Mouse (Mus musculus) urinary bladder, postnatal 14 days (tissue): ENCODE results near the gene Syt3.

Experiments used
- DNase-seq: peaks from one replicate; pipeline ENCODE4 v3.0.0; 2021; ENCODE audit warnings: low spot score

Gene Syt3

DNA sequence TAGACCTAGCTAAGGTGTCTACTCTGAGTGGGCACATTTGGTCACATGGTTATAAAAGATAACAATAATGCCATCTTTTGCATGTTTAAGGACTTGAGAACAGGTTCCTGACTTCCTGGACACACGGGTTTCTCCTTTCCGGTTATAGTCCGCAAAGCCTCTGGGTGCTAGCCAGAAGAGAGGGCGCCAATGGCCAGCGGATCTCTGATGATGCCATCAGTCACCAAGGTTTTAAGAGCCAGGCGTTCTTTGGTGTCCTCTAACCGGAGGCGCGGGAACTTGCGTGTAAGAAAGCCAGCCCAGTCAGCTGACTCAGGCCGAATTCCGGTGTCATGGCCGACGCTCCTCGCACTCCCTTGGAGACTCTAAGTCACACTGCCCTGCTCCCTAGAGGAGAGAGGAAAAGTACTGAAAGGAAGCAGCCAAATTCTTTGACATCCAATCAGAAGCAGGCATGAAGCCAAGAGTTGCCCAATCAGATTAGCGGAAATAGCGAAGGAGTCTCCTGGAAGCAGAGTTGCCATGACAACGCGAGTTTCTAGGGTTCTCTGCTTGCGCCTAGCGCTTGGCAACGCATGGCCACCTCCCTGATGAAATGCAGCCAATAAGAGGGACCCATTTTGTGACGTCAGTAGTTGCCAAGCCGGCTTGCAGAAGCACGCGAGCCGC is 21.6 kb downstream of the Syt3 start:
- peak; percentile 89 for DNase-seq

DNA sequence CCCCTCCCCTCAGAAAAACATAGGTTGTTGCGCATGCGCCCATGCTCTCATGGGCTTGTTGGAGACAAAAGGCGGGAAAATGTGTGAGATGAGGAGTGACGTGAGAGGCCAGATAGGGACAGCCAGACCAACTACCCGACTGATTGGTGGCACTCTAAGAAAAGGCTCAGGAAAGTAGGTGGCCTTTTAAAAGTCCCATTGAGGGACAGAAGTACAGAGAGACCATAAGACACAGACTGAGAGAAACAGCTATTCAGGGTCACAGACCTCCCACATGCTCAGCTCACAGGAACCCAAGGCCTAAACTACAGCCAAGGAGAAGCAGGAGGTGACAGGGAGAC is 22.1 kb downstream of the Syt3 start:
- DNase-seq = no peak

GRCm38 (mm10) chr7:44411144-44411543 is 27.2 kb downstream of the Syt3 start:
- DNase-seq = no peak

- no peak for DNase-seq
These were observed 29.4 kb downstream of the Syt3 start for GRCm38 (mm10) chr7:44413307-44413706.

- no peak for DNase-seq
These were observed 43.8 kb downstream of the Syt3 start for GRCm38 (mm10) chr7:44427666-44428065.

- no peak for DNase-seq
These were observed 44.5 kb downstream of the Syt3 start for GRCm38 (mm10) chr7:44428171-44428950.

DNA sequence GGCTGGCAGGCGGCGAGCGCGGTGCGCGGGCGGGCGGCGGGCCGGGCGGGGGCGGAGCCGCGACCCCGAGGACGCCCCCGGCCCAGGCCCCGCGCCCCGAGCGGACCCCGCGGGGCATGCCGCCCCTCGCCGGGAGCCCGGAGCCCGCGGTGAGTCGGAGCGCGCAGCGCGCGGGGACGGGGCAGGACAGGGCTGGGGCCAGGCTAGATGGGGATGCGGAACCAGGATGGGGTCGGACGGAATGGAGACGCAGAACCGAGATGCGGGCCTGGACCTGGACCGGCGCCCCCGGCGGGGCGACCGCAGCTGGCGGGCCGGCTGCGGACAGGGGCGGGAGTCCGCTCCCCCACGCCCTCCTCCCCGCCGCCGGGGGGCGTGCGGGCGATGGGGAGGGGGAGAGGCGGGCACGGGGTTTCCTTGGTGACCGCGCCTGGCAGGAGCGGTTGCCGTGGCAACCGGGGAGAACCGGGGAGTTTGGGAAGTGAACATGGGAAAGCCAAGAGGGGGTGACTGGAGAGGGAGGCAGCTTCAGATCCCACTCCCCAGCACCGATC is 45.1 kb downstream of the Syt3 start, which contains the start of gene Lrrc4b:
TSS of gene Lrrc4b (plus strand) at position 51 of the 554 bp plus-strand sequence.
- no peak for DNase-seq

DNA sequence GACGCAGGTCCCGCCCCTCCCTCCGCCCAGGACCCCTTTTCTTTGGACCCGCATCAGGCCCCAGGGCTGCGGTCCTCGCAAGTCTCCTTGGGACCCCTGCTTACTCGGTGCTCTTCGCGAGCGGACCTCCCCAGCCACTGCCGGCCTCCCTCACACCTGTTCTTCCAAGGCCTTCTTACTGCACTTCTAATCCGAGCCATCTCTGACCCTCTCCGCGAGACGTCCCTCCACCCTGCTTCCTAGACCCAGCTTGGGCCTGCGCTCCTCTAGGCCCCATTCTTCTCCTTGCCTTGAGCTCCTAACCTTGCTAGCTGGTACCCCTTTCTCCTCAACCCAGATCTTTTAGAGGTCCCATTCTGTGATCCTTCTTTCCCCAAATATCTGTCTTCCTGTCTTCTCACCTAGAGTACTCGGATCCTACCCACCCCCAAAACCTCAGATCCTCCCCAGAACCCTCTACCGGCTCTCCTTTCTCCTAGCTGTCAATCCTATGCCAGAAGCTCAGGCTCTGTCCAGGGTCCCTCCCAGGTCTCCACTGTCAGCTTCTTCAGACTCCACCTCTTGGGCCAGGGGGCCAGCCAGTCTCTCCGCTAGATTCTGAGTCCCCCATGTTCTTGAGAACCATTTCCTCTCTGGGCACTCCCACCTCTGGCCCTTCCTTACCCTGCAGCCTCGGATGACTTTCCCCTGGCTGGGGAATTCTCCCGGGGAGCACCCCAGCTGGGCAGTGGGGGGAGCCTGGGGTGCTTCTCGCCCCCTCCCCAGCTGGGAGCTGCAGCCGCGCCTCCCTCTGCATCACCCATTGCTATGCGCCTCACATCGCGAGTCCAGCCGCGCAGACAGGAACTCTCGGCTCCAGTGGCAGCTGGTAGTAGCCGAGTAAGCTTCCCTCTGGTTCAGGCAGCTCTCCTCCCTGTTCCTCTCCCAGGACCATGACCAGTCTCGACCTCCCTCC is 45.9 kb downstream of the Syt3 start:
- DNase-seq = no peak

DNA sequence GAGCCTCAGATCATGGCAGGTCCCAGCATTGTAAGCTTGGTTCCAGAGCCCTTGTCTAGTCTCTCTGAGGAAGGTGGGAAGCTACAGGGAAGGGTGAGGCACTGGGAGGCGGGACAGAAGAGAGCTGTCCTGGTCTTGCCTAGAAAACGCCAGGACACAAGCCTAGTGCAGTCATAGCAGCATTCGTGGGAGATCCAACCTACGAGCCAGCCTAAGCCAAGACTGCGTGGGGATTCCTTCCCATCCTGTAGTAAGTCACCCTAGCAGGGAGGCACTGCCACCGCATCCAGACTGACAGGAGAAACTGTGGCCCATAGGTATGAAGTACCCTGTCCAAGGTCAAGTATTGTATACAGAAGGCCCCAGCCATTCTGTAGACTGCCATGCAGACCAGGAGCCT is 48.6 kb downstream of the Syt3 start:
- no peak for DNase-seq

DNA sequence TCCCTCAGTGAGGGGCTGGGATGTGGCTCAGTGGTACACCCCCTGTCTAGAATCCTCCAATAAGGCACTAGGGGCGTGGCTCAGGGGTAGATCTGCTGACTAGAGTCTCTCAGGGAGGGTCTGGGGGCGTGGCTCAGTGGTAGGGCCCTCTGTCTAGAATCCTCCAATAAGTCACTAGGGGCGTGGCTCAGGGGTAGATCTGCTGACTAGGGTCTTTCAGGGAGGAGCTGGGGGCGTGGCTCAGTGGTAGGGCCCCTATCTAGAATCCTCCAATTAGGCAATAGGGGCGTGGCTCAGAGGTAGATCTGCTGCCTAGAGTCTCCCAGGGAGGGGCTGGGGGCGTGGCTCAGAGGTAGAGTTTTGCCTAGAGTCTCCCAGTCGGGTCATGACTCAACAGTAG is 49.5 kb downstream of the Syt3 start:
- no peak for DNase-seq

DNA sequence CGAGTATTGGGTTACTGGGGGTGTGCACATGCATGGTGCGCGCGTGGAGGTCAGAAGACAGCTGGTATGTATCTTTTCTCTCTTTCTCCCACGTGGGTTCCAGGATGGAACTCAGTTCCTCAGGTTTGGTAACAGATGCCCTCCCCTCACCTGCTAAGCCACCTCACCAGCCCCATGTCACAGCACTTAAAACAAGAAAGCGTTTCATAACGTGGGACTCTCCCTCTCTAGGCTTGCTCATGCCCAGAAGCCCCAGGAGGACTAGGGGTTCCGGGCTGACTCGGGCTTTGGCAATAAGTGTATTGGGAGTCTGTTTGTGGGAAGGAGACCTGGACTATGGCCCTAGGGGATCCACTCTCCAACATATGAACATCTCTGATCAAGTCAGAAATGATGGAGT is 50.2 kb downstream of the Syt3 start:
- DNase-seq = no peak

DNA sequence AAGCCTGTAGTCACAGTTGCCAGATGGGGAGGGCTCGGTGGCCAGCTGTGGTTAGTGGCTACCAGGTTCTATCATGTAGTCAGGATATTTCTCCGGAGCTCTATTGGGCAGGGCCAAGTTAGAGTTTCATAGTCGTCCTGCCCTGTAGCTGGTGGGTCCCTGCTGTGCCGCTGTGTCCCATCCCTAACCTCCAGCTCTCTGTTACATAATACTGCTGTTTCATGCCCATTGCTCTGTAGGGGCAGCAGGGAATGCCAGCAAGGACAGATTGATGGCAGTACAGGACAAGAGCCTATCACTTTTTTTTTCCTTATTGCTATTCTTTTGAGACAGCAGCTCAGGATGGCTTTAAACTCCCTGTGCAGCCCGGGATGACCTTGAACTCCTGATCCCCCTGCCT is 51.9 kb downstream of the Syt3 start:
- no peak for DNase-seq

- no peak for DNase-seq
These were observed 52.4 kb downstream of the Syt3 start for GRCm38 (mm10) chr7:44436267-44436666.

- no peak for DNase-seq
These were observed 53.3 kb downstream of the Syt3 start for GRCm38 (mm10) chr7:44437188-44437587.

- DNase-seq = no peak
These were observed 54.0 kb downstream of the Syt3 start for GRCm38 (mm10) chr7:44437933-44438332.

- no peak for DNase-seq
These were observed 55.8 kb downstream of the Syt3 start for GRCm38 (mm10) chr7:44439696-44440095.

GRCm38 (mm10) chr7:44440479-44440878 is 56.6 kb downstream of the Syt3 start:
- no peak for DNase-seq

- DNase-seq = no peak
These were observed 57.3 kb downstream of the Syt3 start for GRCm38 (mm10) chr7:44441180-44441579.

GRCm38 (mm10) chr7:44441648-44442109 is 57.8 kb downstream of the Syt3 start:
- DNase-seq = no peak

GRCm38 (mm10) chr7:44442407-44442821 is 58.5 kb downstream of the Syt3 start:
- DNase-seq = no peak

DNA sequence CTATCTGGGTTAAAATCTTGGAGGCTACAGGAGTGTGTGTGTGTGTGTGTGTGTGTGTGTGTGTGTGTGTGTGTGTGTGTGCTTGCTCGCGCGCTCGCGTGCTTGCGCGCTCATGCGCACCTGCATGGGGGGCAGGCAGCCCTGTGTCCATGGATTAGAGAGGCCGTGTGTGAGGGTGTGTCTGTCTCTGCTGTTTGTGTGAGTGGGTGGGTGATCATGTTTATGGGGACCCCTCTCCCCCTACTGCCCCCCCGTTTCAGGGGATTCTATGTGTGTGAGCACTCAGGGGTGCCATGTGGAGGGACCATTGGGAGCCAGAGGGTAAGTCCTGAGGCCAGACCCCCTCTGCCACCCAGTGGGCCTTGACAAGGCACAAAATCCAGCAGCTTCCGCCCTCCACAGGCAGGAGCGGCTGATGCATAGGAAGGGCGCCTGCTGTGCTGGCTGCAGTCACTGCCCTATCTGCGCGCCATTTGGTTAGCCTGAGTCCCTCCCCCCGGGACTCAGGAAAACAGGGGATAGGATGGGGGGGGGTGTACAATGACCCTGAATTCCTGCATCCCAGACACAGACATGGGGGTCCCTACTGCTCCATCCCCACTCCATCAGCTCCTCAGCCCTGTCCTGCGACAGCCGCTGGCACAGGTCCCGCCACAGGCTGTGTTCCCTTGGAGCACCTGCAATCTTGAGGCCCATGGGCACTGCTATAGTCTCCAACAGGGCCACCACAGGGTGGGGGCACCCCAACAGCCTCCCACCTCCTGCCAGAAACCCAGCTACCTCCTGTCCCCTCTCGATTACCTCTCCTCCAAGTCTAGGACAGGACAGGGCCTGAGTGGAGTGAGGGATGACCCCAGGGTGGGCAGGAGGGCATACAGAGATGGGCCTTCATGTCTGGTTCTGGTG is 59.6 kb downstream of the Syt3 start:
- DNase-seq = no peak
